Mouse (Mus musculus): Measurements from ENCODE around the gene Mmaa.
A peak's percentile ranks its signal among the peaks of the same experiment; 100 is the strongest.

DNA sequence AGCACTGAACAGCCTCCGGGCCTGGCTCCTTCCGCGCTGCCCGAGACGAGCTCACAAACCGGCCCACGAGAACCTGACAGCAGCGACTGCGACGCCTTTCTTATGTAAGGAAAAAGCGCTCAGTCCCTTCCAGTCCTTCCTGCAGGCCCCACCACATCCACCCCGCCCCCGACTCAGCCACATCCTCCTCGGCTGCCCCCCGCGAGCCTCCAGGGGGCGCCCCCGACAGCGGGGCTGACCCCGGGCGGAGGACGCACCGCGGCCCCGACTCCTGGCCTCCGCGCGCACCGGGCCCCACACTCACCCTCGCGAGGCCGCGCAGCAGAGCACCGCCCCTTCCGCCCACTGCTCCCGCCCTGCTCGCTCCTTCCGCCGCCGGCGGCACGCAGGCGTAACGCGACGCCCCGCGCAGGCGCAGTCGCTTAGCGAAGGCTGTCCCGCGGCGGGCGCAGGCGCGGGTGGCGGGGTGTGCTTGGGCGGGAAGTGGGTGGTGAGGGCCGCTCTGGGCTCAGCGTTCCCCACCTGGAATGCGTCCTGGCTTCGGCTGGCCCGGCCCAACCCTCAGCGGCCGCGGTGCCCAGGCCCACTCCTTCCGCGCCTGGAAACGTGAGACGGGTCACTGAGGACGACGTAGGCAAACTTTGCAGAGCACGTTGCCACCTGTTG is at the start of gene Mmaa:
- TF ChIP-seq CTCF (conservative IDR thresholded peaks at IDR 0.05 in 1 of 2, IDR thresholded peaks at IDR 0.05 in 1 of 2; ENCODE audit: low read depth in 2 of 2, low read length in 2 of 2), result peak in 1 of 2 experiments; percentile 80; a peak in 2 of 4 replicates
- peak; percentile 97 for TF ChIP-seq SIN3A (IDR thresholded peaks at IDR 0.05; ENCODE audit: low read length)
- TF ChIP-seq MAX (IDR thresholded peaks at IDR 0.05; ENCODE audit: low read length), result peak; percentile 62
- TF ChIP-seq ZNF384 (IDR thresholded peaks at IDR 0.05; ENCODE audit: low read depth, low read length), result no peak
- 0 out of 2 replicates have a peak, but pooled peaks have one; percentile 41 for TF ChIP-seq EP300 (IDR thresholded peaks at IDR 0.05; ENCODE audit: low read length)
- peak; percentile 45 for TF ChIP-seq RAD21 (IDR thresholded peaks at IDR 0.05; ENCODE audit: low read depth, low read length)
- TF ChIP-seq MXI1 (IDR thresholded peaks at IDR 0.05; ENCODE audit: low read depth, low read length), result peak; percentile 81
- TF ChIP-seq NELFE (IDR thresholded peaks at IDR 0.05; ENCODE audit: low read depth, low read length), result peak; percentile 63
- TF ChIP-seq POLR2A (IDR thresholded peaks at IDR 0.05; ENCODE audit: low read depth, low read length), result peak; percentile 95
- TF ChIP-seq IRF4 (IDR thresholded peaks at IDR 0.05; ENCODE audit: low read depth, low read length), result peak; percentile 77
- 0 out of 2 replicates have a peak, but pooled peaks have one; percentile 39 for TF ChIP-seq KAT2A (IDR thresholded peaks at IDR 0.05; ENCODE audit: insufficient replicate concordance, low read length)
